Mouse (Mus musculus): ENCODE measurements at regions not wholly inside any gene's neighbourhood (a gene's known extent, or its start where the extent isn't known, plus 50 kb on each side); places are given as distances from the start of the nearest gene placed in this dataset.
A peak's percentile ranks its signal among the peaks of the same experiment; 100 is the strongest.

GRCm38 (mm10) chr6:120605471-120605870 lies 60.7 kb upstream of the Cecr2 start:
- Histone ChIP-seq H3K4me2 (ENCODE audit: insufficient read depth, low read depth, poor library complexity, severe bottlenecking) (no peak overlapping the region), H3K27ac (ENCODE audit: insufficient read depth, low read depth) (no peak overlapping the region), H3K27me3 (replicated peaks) (no peaks in the 10 kb centered on the region), H3K4me1 (ENCODE audit: control insufficient read depth in 1 of 2, insufficient read depth in 2 of 2) (peaks cover 0 to 11% of the 10 kb centered on the region in 2 experiments; a peak in 2 of 4 replicates), H3K4me3 (replicated peaks in 1 of 3; ENCODE audit: low read depth in 2 of 3, low read length in 2 of 3, poor library complexity in 1 of 3) (no peak overlapping the region), H3K36me3 (replicated peaks in 1 of 2; ENCODE audit: control insufficient read depth in 1 of 2, insufficient read depth in 1 of 2, low read length in 1 of 2) (no peaks in the 10 kb centered on the region), H3K79me2 (replicated peaks; ENCODE audit: control insufficient read depth, extremely low read depth, insufficient read depth, poor library complexity, severe bottlenecking) (no peaks in the 10 kb centered on the region), H3K9me3 (replicated peaks; ENCODE audit: low read length) (peaks cover 5% of the 10 kb centered on the region), H3K9ac (ENCODE audit: insufficient read depth, low read depth) (no peak overlapping the region)
- dilution Hi-C loops (cut with MboI; ENCODE audit: extremely low pct_ligation_motif_present, extremely low pct_unique_long_range_greater_than_20kb, low sequenced_read_pairs) = no loop called here
- no peak for TF ChIP-seq POLR2AphosphoS2 (IDR thresholded peaks at IDR 0.05; ENCODE audit: low read depth, low read length)
- TF ChIP-seq CHD1 (IDR thresholded peaks at IDR 0.05; ENCODE audit: low read depth, low read length) = no peak
- no peak for TF ChIP-seq ZMIZ1 (IDR thresholded peaks at IDR 0.05; ENCODE audit: low read depth, low read length)
- no peak for TF ChIP-seq E2F4 (IDR thresholded peaks at IDR 0.05; ENCODE audit: insufficient replicate concordance, low read depth, low read length)
- no peak for TF ChIP-seq TCF12 (IDR thresholded peaks at IDR 0.05; ENCODE audit: low read depth, low read length)
- TF ChIP-seq ELF1 (IDR thresholded peaks at IDR 0.05; ENCODE audit: low read depth, low read length) = no peak
- TF ChIP-seq ZKSCAN1 (IDR thresholded peaks at IDR 0.05; ENCODE audit: borderline replicate concordance, low read depth, low read length) = no peak
- no peak for TF ChIP-seq JUND (conservative IDR thresholded peaks at IDR 0.05; ENCODE audit: low read depth, low read length)
- no peak for TF ChIP-seq MYC (IDR thresholded peaks at IDR 0.05; ENCODE audit: low read depth, low read length)
- TF ChIP-seq USF1 (IDR thresholded peaks at IDR 0.05; ENCODE audit: low read depth, low read length) = no peak
- TF ChIP-seq POLR2A (IDR thresholded peaks at IDR 0.05; ENCODE audit: low read depth, low read length) = no peak
- no peak for TF ChIP-seq RCOR1 (conservative IDR thresholded peaks at IDR 0.05; ENCODE audit: low read depth, low read length)
- TF ChIP-seq MAFK (IDR thresholded peaks at IDR 0.05; ENCODE audit: insufficient replicate concordance, low read length) = no peak
- no peak for TF ChIP-seq NRF1 (IDR thresholded peaks at IDR 0.05; ENCODE audit: low read depth, low read length)
- no peak for TF ChIP-seq HCFC1 (IDR thresholded peaks at IDR 0.05; ENCODE audit: low read depth, low read length)
- no peak for TF ChIP-seq MAZ (IDR thresholded peaks at IDR 0.05; ENCODE audit: low read depth, low read length)
- no peak for DNase-seq (ENCODE audit: extremely low read depth)
- in situ Hi-C loops (cut with MboI; ENCODE audit: low pct_ligation_motif_present, low pct_unique_long_range_greater_than_20kb, low sequenced_read_pairs) = no loop called here

DNA sequence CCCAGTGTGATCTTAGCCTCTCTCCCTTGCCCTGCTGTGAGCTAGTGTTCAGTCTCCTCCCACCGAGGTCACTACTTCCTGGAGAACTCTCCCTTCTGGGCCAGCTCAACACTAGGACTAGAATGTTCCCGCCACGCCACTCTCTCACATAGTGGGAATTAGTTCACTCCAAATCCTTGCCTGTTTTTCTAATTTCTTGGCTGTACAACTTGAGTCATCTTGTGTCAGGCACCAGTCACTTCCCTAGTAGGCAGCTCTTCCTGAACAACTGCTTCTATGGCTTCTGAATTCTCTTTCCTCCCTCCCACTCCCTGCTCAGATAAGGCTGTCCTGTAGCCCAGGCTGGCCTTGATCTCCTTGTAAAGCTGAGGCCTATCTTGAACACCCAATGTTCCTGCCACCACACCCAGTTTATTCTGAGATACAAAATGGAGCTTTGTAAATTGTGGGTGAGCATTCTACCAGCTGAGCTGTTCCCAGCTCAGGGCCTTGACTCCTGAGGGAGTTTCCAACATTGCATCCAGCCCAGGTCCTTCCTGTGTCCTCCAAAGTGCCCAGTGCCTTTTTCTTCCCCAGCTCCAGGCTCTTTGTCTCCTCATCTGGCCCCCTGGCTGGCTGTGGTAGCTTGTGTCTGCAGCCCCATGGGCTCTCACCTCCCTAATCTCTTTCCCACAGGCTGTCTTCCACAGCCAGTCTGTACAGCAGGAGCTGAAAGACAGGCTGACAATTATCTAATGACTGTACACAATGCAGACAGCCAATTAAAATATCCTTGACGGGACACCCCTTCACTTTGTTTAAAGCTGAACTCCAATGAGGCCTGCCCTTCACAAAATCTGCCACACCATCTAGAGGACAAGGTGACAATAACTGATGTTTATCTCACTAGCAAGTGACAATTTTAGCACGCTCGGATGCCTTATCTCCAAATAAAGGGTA lies 61.9 kb upstream of the Cecr2 start:
- Histone ChIP-seq H3K4me3 (replicated peaks in 1 of 3; ENCODE audit: low read depth in 2 of 3, low read length in 2 of 3, poor library complexity in 1 of 3) (no peak overlapping the region), H3K4me2 (ENCODE audit: insufficient read depth, low read depth, poor library complexity, severe bottlenecking) (no peak overlapping the region), H3K27ac (ENCODE audit: insufficient read depth, low read depth) (no peak overlapping the region), H3K4me1 (ENCODE audit: control insufficient read depth in 1 of 2, insufficient read depth in 2 of 2) (peaks cover 0 to 11% of the 10 kb centered on the region in 2 experiments; a peak in 2 of 4 replicates), H3K9me3 (replicated peaks; ENCODE audit: low read length) (peaks cover 5% of the 10 kb centered on the region), H3K27me3 (replicated peaks) (no peaks in the 10 kb centered on the region), H3K36me3 (replicated peaks in 1 of 2; ENCODE audit: control insufficient read depth in 1 of 2, insufficient read depth in 1 of 2, low read length in 1 of 2) (no peaks in the 10 kb centered on the region), H3K79me2 (replicated peaks; ENCODE audit: control insufficient read depth, extremely low read depth, insufficient read depth, poor library complexity, severe bottlenecking) (no peaks in the 10 kb centered on the region), H3K9ac (ENCODE audit: insufficient read depth, low read depth) (no peak overlapping the region)
- in situ Hi-C loops (cut with MboI; ENCODE audit: low pct_ligation_motif_present, low pct_unique_long_range_greater_than_20kb, low sequenced_read_pairs) = no loop called here
- TF ChIP-seq ZC3H11A (IDR thresholded peaks at IDR 0.05; ENCODE audit: low read depth, low read length) (no peak), RCOR1 (conservative IDR thresholded peaks at IDR 0.05; ENCODE audit: low read depth, low read length) (no peak), SMC3 (IDR thresholded peaks at IDR 0.05; ENCODE audit: low read depth, low read length) (peak; percentile 40), USF2 (conservative IDR thresholded peaks at IDR 0.05; ENCODE audit: low read depth, low read length) (no peak), RAD21 (IDR thresholded peaks at IDR 0.05; ENCODE audit: low read depth, low read length) (peak; percentile 36), CTCF (conservative IDR thresholded peaks at IDR 0.05 in 1 of 2, IDR thresholded peaks at IDR 0.05 in 1 of 2; ENCODE audit: low read depth in 2 of 2, low read length in 2 of 2) (peak in 1 of 2 experiments; percentile 37; a peak in 2 of 4 replicates)
- dilution Hi-C loops (cut with MboI; ENCODE audit: extremely low pct_ligation_motif_present, extremely low pct_unique_long_range_greater_than_20kb, low sequenced_read_pairs) = no loop called here
- no peak for DNase-seq (ENCODE audit: extremely low read depth)

Data from CH12.LX (cell line).